Mouse (Mus musculus) lung, adult 10 weeks (tissue): ENCODE data around the gene Col26a1. TPM values are rescaled to one million over a fixed set of nuclear protein-coding genes. Genes with fewer than 3 reads are reported as not detected.

Experiments
- polyA plus RNA-seq: library from polyadenylated mRNA; stranded (reverse); fragments of 350-450 nt; fragmentation: Illumina TruSeq; extraction: RNeasy Lipid Tissue Mini Kit (QIAGEN cat#74804); gene quantifications from one replicate; pipeline ENCODE4 v1.2.3, GENCODE M21; 2014; ENCODE audit warnings: low read depth, low replicate concordance; ENCODE audit not compliant: insufficient read depth

Col26a1 gene
- 0.20 TPM for polyA plus RNA-seq

DNA sequence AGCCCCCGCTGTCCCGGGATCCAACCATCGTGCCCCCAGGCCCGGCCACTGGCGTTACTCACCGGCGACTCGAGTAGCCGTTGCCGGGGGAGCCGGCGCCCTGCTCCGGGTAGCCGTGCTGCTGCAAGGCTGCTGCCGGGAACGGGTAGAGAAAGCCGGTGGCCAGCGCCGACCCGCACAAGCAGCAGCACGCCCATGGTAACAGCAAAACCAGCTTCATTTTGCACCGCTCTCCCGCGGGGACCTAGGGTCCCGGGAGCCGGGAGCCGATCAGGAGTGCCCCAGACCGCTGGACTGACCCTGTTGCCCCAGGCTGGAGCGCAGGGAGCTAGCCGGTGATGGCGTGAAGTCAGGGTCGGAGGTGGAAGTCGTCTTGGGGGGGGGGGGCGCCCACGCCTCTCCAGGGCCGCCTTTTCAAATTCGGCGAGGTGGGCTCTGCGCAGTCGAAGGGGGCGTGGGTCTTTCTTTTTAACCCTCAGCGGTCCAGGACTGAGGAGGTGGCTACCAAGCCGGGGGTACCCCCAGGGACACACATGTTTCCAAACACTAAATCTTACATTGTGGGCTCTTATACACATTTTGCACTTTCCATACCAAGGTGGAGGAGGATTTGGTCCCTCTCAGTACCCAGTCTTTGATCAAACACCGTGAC is at the start of gene Col26a1:
Gene Col26a1 (minus strand): TSS at position 422 of the 652 bp plus-strand sequence.

DNA sequence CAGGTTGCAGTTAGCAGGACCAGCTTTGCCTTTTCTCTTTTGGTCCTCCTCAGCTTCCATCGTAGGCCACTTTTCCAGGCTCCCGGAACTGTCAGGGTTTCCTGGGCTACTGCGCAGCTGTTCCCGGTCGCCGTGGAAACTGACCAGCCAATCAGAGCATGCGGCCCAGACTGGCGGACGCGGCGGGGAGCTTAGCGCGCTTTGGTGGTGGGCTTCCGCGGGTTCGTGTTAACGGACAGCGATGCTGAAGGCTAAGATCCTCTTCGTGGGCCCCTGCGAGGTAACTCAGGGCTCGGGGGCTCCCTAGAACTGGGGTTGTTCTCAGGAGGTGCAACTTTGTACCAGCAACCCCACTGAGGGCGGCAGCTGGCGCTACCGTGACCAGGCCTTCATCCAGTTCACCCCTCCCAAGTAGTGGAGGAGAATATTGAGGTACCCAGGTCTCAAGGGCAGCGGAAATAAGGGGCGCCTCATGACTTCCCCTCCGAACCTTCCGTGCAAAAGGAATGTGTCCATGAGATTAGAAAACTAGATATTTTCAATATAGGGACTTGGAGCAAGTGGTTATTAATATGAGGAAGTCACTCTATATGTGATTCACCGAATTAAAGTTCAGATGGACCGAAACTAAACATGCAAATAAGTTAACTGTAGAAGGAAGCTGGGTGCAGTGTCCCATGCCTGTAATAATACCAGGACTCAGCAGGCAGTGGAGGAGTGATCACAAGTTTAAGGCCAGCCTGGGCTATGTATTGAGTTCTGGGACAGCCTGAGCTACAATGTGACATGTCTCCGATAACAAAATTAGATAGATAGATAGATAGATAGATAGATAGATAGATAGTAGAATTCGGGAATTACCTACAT is 25.2 kb upstream of the Col26a1 start, which contains the start of gene Ift22:
Gene Ift22 (plus strand): TSS at position 160 of the 867 bp plus-strand sequence.

DNA sequence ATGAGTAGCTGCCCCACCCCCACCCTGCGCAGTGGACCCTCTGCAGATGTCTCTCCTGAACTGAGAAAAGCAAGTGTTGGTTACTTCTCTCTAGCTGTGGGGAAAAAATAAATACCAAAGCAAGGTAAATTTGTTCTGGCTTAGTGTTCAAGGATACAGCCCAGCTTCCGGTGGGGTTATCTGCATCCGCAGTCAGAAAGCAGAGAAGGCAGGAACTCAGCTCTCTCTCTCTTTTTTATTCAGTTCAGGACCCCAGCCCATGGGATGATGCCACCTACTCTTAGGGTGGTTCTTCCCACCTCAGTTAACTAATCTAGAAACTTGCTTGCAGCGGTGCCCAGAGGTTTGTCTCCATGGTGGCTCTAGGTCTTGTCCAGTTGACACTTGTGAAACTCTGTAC is 190.2 kb downstream of the Col26a1 start, which contains the start of gene Myl10:
Gene Myl10 (plus strand): TSS at position 363 of the 400 bp plus-strand sequence.

Other genes with a start within 250 kb of the Col26a1 start
- not detected for gene Myl10, start 190.1 kb downstream of the Col26a1 start, polyA plus RNA-seq
- 23.9 TPM for gene Ift22, start 24.9 kb upstream of the Col26a1 start, polyA plus RNA-seq
- gene Fis1, start 70.1 kb upstream of the Col26a1 start, polyA plus RNA-seq = 304 TPM
- gene Cldn15, start 83.4 kb upstream of the Col26a1 start, polyA plus RNA-seq = 14.0 TPM
- gene Plod3, start 103.8 kb upstream of the Col26a1 start, polyA plus RNA-seq = 37.1 TPM
- gene Znhit1, start 104.8 kb upstream of the Col26a1 start, polyA plus RNA-seq = 75.6 TPM
- not detected for gene Vgf, start 143.2 kb upstream of the Col26a1 start, polyA plus RNA-seq
- 70.5 TPM for gene Ap1s1, start 162.9 kb upstream of the Col26a1 start, polyA plus RNA-seq
- 9.8 TPM for gene Serpine1, start 189.1 kb upstream of the Col26a1 start, polyA plus RNA-seq
- gene Trim56, start 233.0 kb upstream of the Col26a1 start, polyA plus RNA-seq = 10.5 TPM